Mouse (Mus musculus): ENCODE data around the gene Slc34a1. TPM values are rescaled to one million over a fixed set of nuclear protein-coding genes. Genes with fewer than 3 reads are reported as not detected.

Gene Slc34a1
- polyA plus RNA-seq, 1 experiment from 2014 or later, result 0.06 TPM

DNA sequence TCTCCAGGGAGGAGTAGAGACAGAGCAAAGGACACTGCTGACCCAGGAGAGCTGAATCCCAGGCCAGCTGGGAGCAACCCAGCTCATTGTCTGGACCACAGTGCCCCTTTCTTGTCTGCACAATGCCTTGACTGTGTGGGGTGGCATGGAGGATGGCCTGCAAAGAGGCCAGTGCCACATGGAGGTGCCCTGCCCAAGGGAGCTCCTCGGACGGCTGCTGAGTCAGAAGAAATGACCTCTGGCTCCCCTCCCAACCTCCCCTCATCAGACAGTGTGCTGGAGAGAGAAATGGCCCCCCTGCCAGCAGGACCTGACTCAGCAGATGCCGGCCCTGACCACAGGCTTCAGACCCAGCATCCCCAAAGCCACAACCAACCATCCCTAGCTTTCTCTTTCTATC, 67.2 kb downstream of the Slc34a1 start:
- Histone ChIP-seq H3K36me3 (peaks cover 20% of the 10 kb centered on the region), H3K27ac (no peak overlapping the region; the same call in 1 of the 2 replicates), H3K27me3 (no peaks in the 10 kb centered on the region), H3K4me2 (replicated peaks) (peak overlapping the region; percentile 91), H3K9me3 (no peaks in the 10 kb centered on the region), H3K4me3 (peak overlapping the region; percentile 78), H3K4me1 (peaks cover 31% of the 10 kb centered on the region), H3K9ac (peak overlapping the region; percentile 84)
- no peak for ATAC-seq (ENCODE audit: low FRiP score, low read depth)
- 11% methylated on average over 3 of the region's 3 CpGs for WGBS

Small RNA genes within 50 kb of the gene (microRNA-seq; reads per million reads assigned to microRNA genes)
- not detected for gene Mir6943

Other genes with a start within 250 kb of the Slc34a1 start
- gene Fgfr4, start 245.5 kb upstream of the Slc34a1 start, polyA plus RNA-seq (2015; fragmentation: Nextera tagmentation; extraction: Ambion mirVana), result 11.8 and 12.0 TPM in 2 replicates
- 80.4 and 82.4 TPM in 2 replicates for gene Nsd1, start 188.4 kb upstream of the Slc34a1 start, polyA plus RNA-seq (2015; fragmentation: Nextera tagmentation; extraction: Ambion mirVana)
- 371 and 378 TPM in 2 replicates for gene Prelid1, start 77.7 kb upstream of the Slc34a1 start, polyA plus RNA-seq (2015; fragmentation: Nextera tagmentation; extraction: Ambion mirVana)
- 104 and 109 TPM in 2 replicates for gene Rab24, start 76.2 kb upstream of the Slc34a1 start, polyA plus RNA-seq (2015; fragmentation: Nextera tagmentation; extraction: Ambion mirVana)
- gene Mxd3, start 68.4 kb upstream of the Slc34a1 start, polyA plus RNA-seq (2015; fragmentation: Nextera tagmentation; extraction: Ambion mirVana), result 40.9 and 41.0 TPM in 2 replicates
- 93.9 and 94.0 TPM in 2 replicates for gene Lman2, start 35.4 kb upstream of the Slc34a1 start, polyA plus RNA-seq (2015; fragmentation: Nextera tagmentation; extraction: Ambion mirVana)
- gene Rgs14, start 28.5 kb upstream of the Slc34a1 start, polyA plus RNA-seq (2015; fragmentation: Nextera tagmentation; extraction: Ambion mirVana), result 1.3 and 1.5 TPM in 2 replicates
- 0.29 TPM in 1 of 2 replicates, not detected in the other for gene Pfn3, start 17.0 kb downstream of the Slc34a1 start, polyA plus RNA-seq (2015; fragmentation: Nextera tagmentation; extraction: Ambion mirVana)
- 0.08 and 0.51 TPM in 2 replicates for gene F12, start 28.6 kb downstream of the Slc34a1 start, polyA plus RNA-seq (2015; fragmentation: Nextera tagmentation; extraction: Ambion mirVana)
- 48.1 and 50.1 TPM in 2 replicates for gene Grk6, start 46.9 kb downstream of the Slc34a1 start, polyA plus RNA-seq (2015; fragmentation: Nextera tagmentation; extraction: Ambion mirVana)
- gene Prr7, start 66.1 kb downstream of the Slc34a1 start, polyA plus RNA-seq (2015; fragmentation: Nextera tagmentation; extraction: Ambion mirVana), result 0.79 and 0.87 TPM in 2 replicates
- 297 and 304 TPM in 2 replicates for gene Dbn1, start 89.9 kb downstream of the Slc34a1 start, polyA plus RNA-seq (2015; fragmentation: Nextera tagmentation; extraction: Ambion mirVana)
- 175 and 181 TPM in 2 replicates for gene Pdlim7, start 115.5 kb downstream of the Slc34a1 start, polyA plus RNA-seq (2015; fragmentation: Nextera tagmentation; extraction: Ambion mirVana)
- 2.3 and 2.9 TPM in 2 replicates for gene Dok3, start 131.1 kb downstream of the Slc34a1 start, polyA plus RNA-seq (2015; fragmentation: Nextera tagmentation; extraction: Ambion mirVana)
- 71.4 and 73.4 TPM in 2 replicates for gene Ddx41, start 138.5 kb downstream of the Slc34a1 start, polyA plus RNA-seq (2015; fragmentation: Nextera tagmentation; extraction: Ambion mirVana)
- 50.7 and 52.8 TPM in 2 replicates for gene Fam193b, start 172.9 kb downstream of the Slc34a1 start, polyA plus RNA-seq (2015; fragmentation: Nextera tagmentation; extraction: Ambion mirVana)
- gene Tmed9, start 175.5 kb downstream of the Slc34a1 start, polyA plus RNA-seq (2015; fragmentation: Nextera tagmentation; extraction: Ambion mirVana), result 166 and 175 TPM in 2 replicates
- 34.8 and 37.3 TPM in 2 replicates for gene B4galt7, start 201.7 kb downstream of the Slc34a1 start, polyA plus RNA-seq (2015; fragmentation: Nextera tagmentation; extraction: Ambion mirVana)
- gene Caml, start 224.8 kb downstream of the Slc34a1 start, polyA plus RNA-seq (2015; fragmentation: Nextera tagmentation; extraction: Ambion mirVana), result 71.8 and 77.7 TPM in 2 replicates
- gene Ddx46, start 236.8 kb downstream of the Slc34a1 start, polyA plus RNA-seq (2015; fragmentation: Nextera tagmentation; extraction: Ambion mirVana), result 38.8 and 39.9 TPM in 2 replicates